Mouse (Mus musculus) heart, embryonic 14.5 days (tissue): ENCODE measurements around the gene Ccdc9b. TPM values are rescaled to one million over a fixed set of nuclear protein-coding genes. Genes with fewer than 3 reads are reported as not detected.

Experiments used
- ATAC-seq: fragments of 200-750 bp; cut with Nextera tagmentation; 2 replicates; pipeline ENCODE4 v1.8.0; 2017; ENCODE audit warnings: low read depth, moderate TSS enrichment; ENCODE audit not compliant: insufficient number of reproducible peaks, insufficient read depth, low FRiP score
- H3K27ac ChIP-seq, 2 experiments: fragments of 200-500 bp in 1 of 2; fragments of 300-500 bp in 1 of 2; sonication (generic) in 1 of 2; replicated peaks in 1 of 2; 2 replicates each; pipeline ENCODE4 v1.5.1; 2012 to 2014; ENCODE audit warnings: low read depth in 2 of 2, low read length in 2 of 2, control low read depth in 1 of 2, mild to moderate bottlenecking in 1 of 2, mixed read lengths in 1 of 2; ENCODE audit not compliant: control insufficient read depth in 1 of 2, insufficient read depth in 1 of 2
- H3K27me3 ChIP-seq: fragments of 300-500 bp; sonication (generic); 2 replicates; pipeline ENCODE4 v1.6.1; 2014; ENCODE audit warnings: mild to moderate bottlenecking, low read length, control low read depth; ENCODE audit not compliant: control insufficient read depth, insufficient read depth
- H3K36me3 ChIP-seq: fragments of 300-500 bp; sonication (generic); 2 replicates; pipeline ENCODE4 v1.6.1; 2014; ENCODE audit warnings: mild to moderate bottlenecking, control low read depth, low read length, mixed read lengths; ENCODE audit not compliant: control insufficient read depth, insufficient read depth
- H3K4me1 ChIP-seq, 2 experiments: fragments of 200-500 bp in 1 of 2; fragments of 300-500 bp in 1 of 2; sonication (generic) in 1 of 2; 2 replicates each; pipeline ENCODE4 v1.6.1; 2012 to 2014; ENCODE audit warnings: low read length in 2 of 2, control low read depth in 1 of 2, mixed read lengths in 1 of 2; ENCODE audit not compliant: control insufficient read depth in 2 of 2, insufficient read depth in 2 of 2
- H3K4me2 ChIP-seq: fragments of 300-500 bp; sonication (generic); 2 replicates; pipeline ENCODE4 v1.6.1; 2014; ENCODE audit warnings: mild to moderate bottlenecking, low read length
- H3K4me3 ChIP-seq, 2 experiments: fragments of 200-500 bp in 1 of 2; fragments of 300-500 bp in 1 of 2; sonication (generic) in 1 of 2; 2 replicates each; pipeline ENCODE4 v1.5.1; 2012 to 2014; ENCODE audit warnings: low read length in 2 of 2, mild to moderate bottlenecking in 2 of 2, control low read depth in 1 of 2, low read depth in 1 of 2, moderate library complexity in 1 of 2; ENCODE audit not compliant: control insufficient read depth in 1 of 2, insufficient read depth in 1 of 2
- H3K9ac ChIP-seq: fragments of 300-500 bp; sonication (generic); 2 replicates; pipeline ENCODE4 v1.6.1; 2014; ENCODE audit warnings: mild to moderate bottlenecking, low read length
- H3K9me3 ChIP-seq: fragments of 300-500 bp; sonication (generic); 2 replicates; pipeline ENCODE4 v1.6.1; 2016; ENCODE audit warnings: low read length, control low read depth; ENCODE audit not compliant: control insufficient read depth
- WGBS: fragments of 180-500 bp; shearing (Covaris S2); extraction: QIAGEN DNeasy Blood & Tissue Kit; methylation state at CpG from one replicate; pipeline ENCODE4 v1.1.7; 2014; 5-methylcytosine and 5-hydroxymethylcytosine counted together
- polyA plus RNA-seq: library from polyadenylated mRNA; unstranded; fragments of >200 nt; fragmentation: Nextera tagmentation; extraction: Ambion mirVana; gene quantifications from 2 replicates; pipeline ENCODE4 v1.2.1, GENCODE M21; 2014

Ccdc9b gene
- polyA plus RNA-seq, 1 experiment from 2014 or later, result 2.2 TPM

- Histone ChIP-seq H3K4me1 (peaks cover 36 to 48% of the 10 kb centered on the region in 2 experiments), H3K36me3 (no peaks in the 10 kb centered on the region), H3K27ac (no peak overlapping the region), H3K27me3 (peaks cover 49% of the 10 kb centered on the region), H3K4me2 (no peak overlapping the region), H3K9ac (no peak overlapping the region), H3K4me3 (no peak overlapping the region), H3K9me3 (no peaks in the 10 kb centered on the region)
- WGBS, result 73% methylated on average over 4 of the region's 4 CpGs
- ATAC-seq, result no peak
Observed at GRCm38 (mm10) chr2:118708472-118708871, 54.0 kb downstream of the Ccdc9b start.

- peaks cover 45 to 54% of the 10 kb centered on the region in 2 experiments for H3K4me1 ChIP-seq
- peak overlapping the region; percentile 35 to 51; a peak in 3 of 4 replicates for H3K27ac ChIP-seq
- H3K4me2 ChIP-seq, result no peak overlapping the region
- ATAC-seq, result peak; percentile 40; the same call in 1 of the 2 replicates
- peaks cover 57% of the 10 kb centered on the region for H3K27me3 ChIP-seq
- H3K9ac ChIP-seq, result peak overlapping the region; percentile 14; the same call in 1 of the 2 replicates
- H3K9me3 ChIP-seq, result no peaks in the 10 kb centered on the region
- WGBS, result 6% methylated on average over 6 of the region's 6 CpGs
- H3K4me3 ChIP-seq, result no peak overlapping the region
- H3K36me3 ChIP-seq, result no peaks in the 10 kb centered on the region
Observed at GRCm38 (mm10) chr2:118706436-118706835, 56.0 kb downstream of the Ccdc9b start.

Other genes starting within 250 kb of the Ccdc9b start
- 2.1 and 6.3 TPM in 2 replicates for gene Bmf, start 213.0 kb downstream of the Ccdc9b start, polyA plus RNA-seq
- gene Bub1b, start 164.4 kb downstream of the Ccdc9b start, polyA plus RNA-seq, result 66.8 and 67.1 TPM in 2 replicates
- 8.3 and 8.6 TPM in 2 replicates for gene Pak6, start 99.4 kb downstream of the Ccdc9b start, polyA plus RNA-seq
- gene Ankrd63, start 58.7 kb downstream of the Ccdc9b start, polyA plus RNA-seq, result 2.1 and 3.0 TPM in 2 replicates
- 2.0 and 2.6 TPM in 2 replicates for gene Plcb2, start 34.2 kb downstream of the Ccdc9b start, polyA plus RNA-seq
- 64.4 and 68.0 TPM in 2 replicates for gene Inafm2, start 16.9 kb downstream of the Ccdc9b start, polyA plus RNA-seq
- gene Phgr1, start 10.1 kb upstream of the Ccdc9b start, polyA plus RNA-seq, result not detected in 2 replicates
- gene Disp2, start 17.1 kb upstream of the Ccdc9b start, polyA plus RNA-seq, result 0.18 and 0.27 TPM in 2 replicates
- gene Knstrn, start 51.3 kb upstream of the Ccdc9b start, polyA plus RNA-seq, result 89.1 and 106 TPM in 2 replicates
- 70.6 and 75.6 TPM in 2 replicates for gene Ivd, start 99.3 kb upstream of the Ccdc9b start, polyA plus RNA-seq
- gene Bahd1, start 137.7 kb upstream of the Ccdc9b start, polyA plus RNA-seq, result 1.0 and 1.6 TPM in 2 replicates
- gene Chst14, start 163.8 kb upstream of the Ccdc9b start, polyA plus RNA-seq, result 21.3 and 25.7 TPM in 2 replicates